Mouse (Mus musculus) thymus, postnatal 36 days (tissue): ENCODE results near the gene Lrsam1.

ENCODE experiments used
- DNase-seq, 2 experiments: peaks; one replicate each; pipeline ENCODE4 v3.0.0; 2022; ENCODE audit warnings: mixed read lengths in 2 of 2

The Lrsam1 gene

DNA sequence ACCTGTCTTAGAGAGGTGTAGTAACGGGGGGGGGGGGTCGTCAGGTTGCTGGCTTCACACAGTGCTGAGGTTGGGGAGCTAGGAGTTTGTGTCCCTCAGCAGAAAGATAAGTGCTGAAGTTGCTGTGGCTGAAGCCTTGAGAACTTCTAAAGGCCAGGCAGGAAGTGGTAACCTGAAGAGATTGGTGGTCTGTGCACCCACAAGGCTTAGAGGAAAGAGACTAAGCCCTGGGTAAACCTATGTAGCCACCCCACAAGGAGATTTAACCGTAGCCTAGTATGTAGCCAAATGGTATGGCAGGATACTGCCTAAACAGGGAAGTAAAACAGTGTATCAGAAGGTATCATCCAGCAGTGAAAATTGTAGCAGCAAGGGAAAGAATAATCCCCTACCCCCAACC is 71.1 kb downstream of the Lrsam1 start:
- DNase-seq = no peak

DNA sequence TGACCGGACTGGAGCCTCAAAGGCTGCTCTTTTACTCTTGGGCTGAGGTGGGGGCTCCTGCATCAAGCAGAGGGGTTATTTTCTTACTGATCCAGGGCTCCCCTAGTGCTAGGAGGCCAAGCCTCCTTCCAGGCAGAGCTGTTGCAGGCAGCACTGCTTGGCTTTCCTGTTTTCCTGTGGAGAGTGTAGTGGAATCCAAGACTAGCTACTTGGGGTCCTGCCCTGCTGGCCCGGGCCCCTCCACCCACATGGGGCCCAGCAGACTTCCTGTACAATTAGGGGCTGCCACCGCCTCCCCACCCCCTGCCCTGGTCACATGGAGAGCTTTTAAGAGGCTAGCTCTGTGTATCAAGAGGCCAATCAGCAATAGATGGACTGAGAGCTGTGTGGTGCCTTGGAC is 72.9 kb downstream of the Lrsam1 start:
- no peak for DNase-seq

- DNase-seq = no peak
These were observed 73.4 kb downstream of the Lrsam1 start for GRCm38 (mm10) chr2:32888029-32888428.

GRCm38 (mm10) chr2:32884745-32885144 is 76.7 kb downstream of the Lrsam1 start:
- DNase-seq = no peak

GRCm38 (mm10) chr2:32882283-32883043 is 79.0 kb downstream of the Lrsam1 start:
- DNase-seq = no peak

- no peak for DNase-seq
These were observed 79.7 kb downstream of the Lrsam1 start for GRCm38 (mm10) chr2:32881723-32882122.

GRCm38 (mm10) chr2:32881054-32881453 is 80.4 kb downstream of the Lrsam1 start:
- DNase-seq = no peak

DNA sequence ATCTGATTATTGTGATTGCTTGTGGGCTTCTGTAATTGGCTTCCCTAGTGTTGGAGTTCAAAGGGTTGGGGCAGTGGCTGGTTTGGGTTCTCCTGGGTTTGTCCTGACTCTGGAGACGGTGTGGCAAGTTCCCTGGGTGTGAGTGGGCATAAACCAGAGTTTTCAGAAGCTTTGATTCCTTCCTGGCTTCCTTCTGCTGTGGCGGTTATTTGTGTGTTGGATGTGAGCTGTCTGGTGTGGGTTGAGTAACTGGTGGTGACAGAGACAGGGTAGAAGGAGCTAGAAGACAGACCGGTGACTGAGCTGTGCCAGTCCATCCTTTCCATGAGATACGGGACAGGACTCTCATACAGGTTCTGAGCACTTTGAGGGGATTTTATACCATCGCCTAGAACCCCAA is 81.8 kb downstream of the Lrsam1 start:
- no peak for DNase-seq

DNA sequence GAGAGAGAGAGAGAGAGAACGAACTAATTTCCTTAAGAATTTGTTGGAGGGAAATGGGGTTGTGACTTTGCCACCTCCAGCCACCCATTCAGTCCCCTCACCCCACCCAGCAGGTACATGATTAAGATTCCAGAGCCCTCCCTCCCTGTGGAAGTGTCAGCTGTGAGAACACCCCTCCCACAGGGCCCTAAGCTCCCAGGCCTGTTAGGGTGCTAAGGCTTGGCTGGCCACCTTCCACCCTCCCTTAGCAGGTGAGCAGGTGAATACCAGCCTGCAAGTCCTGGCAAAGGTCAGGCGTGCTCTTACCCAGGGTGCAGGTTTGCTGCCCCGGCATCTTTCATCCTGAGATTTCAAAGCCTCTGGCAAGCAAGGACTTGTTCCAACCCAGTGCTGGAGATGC is 83.0 kb downstream of the Lrsam1 start:
- no peak for DNase-seq

DNA sequence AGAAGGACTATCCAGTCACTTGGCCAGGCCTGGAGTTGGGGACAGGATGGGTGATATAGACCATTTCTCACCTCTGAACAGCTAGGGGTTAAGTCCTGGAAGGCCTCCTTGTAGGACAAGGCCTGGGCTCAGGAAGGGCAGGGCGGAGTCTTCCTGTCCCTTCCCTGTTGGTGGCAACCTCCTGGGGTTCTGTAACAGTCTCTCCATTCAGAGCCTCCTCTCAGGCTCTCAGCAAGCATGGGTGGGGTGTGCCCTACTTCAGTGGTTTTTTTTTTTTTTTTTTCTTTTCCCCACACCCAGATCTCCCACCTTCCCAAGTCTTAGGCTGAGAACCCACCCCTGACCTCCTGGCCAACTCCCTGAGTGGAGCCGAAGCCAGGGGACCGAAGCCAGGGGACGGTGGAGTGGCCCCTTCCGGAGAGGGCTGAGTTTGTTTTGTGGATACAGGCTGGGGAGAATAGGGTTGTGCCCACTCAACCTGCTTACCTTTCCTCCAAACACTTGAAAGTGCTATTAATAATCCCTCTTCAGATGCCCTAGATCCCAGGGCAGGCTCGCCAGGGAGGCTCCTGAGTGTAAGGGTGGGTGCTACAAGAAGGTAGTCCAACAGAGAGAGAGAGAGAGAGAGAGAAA is 83.5 kb downstream of the Lrsam1 start:
- DNase-seq = no peak

DNA sequence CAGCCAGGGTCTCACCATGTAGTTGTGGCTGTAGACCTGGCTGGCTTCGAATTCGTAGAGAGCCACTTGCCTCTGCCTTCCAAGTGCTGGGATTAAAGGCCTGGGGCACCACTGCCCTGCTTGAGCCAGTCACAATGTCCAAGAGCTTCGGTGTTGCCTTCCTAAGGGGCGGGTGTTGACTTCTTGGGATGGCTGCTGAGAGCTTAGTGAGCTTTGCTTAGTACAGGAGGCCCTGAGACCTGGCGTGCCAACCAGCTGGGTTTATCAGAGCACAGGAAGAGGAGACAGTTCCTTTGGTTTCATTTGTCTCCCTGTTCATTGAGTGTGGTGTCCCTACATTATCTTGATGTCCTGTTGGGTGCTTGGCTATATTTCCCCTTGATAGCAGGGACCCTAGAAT is 84.1 kb downstream of the Lrsam1 start:
- no peak for DNase-seq

DNA sequence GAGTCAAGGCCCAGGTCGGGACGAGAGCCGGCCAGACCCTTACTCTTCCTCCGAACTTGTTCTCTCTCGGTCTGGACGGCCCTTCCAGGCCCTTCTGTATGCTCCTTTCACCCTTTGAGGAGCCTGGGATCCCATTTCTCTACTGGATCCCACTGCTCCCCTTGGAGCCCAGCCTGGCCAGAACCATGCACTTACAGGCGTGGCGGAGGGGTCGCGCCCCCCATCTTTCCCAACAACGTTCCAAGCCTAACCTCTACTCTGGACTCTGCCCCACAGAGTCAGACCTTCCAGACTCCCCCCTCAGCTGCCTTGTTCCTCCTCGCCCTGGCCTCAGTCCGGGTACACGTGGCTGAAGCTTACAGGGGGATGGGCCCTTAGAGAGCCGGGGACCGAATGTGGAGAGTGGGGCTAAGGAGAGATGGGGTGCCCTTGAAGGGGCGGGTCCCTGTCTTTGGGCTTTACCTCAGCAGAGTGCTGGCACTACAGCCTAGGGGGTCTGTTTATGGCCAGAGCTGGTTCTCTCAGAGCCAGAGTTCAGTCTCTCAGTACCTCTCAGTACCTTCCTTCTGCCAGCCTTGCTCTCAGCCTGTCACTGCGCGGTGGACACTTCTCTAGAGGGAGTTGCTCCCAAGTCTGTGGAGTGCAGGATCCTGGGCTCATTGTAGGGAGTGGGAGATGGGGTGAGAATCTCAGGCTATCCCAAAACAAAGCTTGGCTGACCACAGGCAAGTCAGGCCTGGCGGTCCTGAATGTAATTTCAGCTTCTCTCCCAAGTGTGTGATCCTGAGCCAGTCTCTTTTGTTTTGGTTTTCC is 84.7 kb downstream of the Lrsam1 start:
- DNase-seq = no peak

DNA sequence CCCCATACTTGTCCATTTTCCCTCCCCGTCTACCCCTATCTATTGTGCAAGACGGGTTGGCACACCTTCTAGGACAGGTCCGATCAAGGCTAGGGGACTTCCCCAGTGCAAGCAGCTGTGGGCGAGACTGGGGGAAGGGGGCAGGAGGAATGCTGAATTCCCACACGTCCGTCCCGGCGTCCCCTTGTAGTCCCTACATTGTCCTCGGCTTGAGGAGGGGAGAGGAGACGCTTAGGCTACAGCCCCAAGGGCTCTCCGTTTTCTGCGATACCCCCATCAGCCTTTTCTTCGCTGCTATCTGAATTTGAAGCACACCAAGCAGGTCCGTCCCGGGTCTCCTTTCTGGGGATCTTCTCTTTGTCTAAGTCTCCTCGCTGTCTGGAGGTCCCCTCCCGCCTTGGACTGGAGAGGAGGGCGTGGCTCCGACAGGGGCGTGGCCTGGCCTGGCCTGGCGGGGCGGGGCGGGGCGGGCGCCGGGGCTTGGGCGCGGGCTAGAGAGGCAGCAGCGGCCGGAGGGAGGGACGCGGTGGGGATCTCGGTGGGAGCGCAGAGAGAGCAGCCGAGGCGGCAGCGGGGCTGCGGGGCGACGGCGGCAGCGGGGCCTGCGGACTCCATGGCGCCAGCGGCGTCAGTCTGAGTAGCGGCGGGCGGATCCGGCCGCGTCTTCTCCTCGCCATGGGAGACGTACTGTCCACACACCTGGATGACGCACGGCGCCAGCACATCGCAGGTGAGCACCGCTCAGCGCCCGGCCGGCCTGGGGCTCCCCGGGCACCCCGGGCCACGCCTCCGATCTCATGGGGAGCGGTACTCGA is 85.5 kb downstream of the Lrsam1 start, which contains the start of gene Fam129b:
Gene Fam129b, plus strand, starts transcription at position 440 of the 815 bp plus-strand sequence.
- DNase-seq = peak; percentile 67 to 70
